Mouse (Mus musculus) limb, embryonic 13.5 days (tissue): ENCODE results near the gene Ivns1abp. TPM values are rescaled to one million over a fixed set of nuclear protein-coding genes. Genes with fewer than 3 reads are reported as not detected.
A peak's percentile ranks its signal among the peaks of the same experiment; 100 is the strongest.

Experiments
- ATAC-seq: fragments of 200-750 bp; cut with Nextera tagmentation; 2 replicates; pipeline ENCODE4 v1.8.0; 2017; ENCODE audit warnings: low read depth, moderate number of reproducible peaks, moderate TSS enrichment; ENCODE audit not compliant: low FRiP score
- H3K27ac ChIP-seq: fragments of 300-500 bp; sonication (generic); 2 replicates; pipeline ENCODE4 v1.5.1; 2015; ENCODE audit warnings: inconsistent platforms, mild to moderate bottlenecking, moderate library complexity
- H3K27me3 ChIP-seq: fragments of 300-500 bp; sonication (generic); 2 replicates; pipeline ENCODE4 v1.6.1; 2015; ENCODE audit warnings: mild to moderate bottlenecking, inconsistent platforms
- H3K36me3 ChIP-seq: fragments of 300-500 bp; sonication (generic); 2 replicates; pipeline ENCODE4 v1.6.1; 2015; ENCODE audit warnings: inconsistent platforms, mild to moderate bottlenecking, moderate library complexity
- H3K4me1 ChIP-seq: fragments of 300-500 bp; sonication (generic); 2 replicates; pipeline ENCODE4 v1.6.1; 2015; ENCODE audit warnings: inconsistent platforms
- H3K4me2 ChIP-seq: fragments of 300-500 bp; sonication (generic); replicated peaks from 2 replicates; pipeline ENCODE4 v1.6.1; 2015; ENCODE audit warnings: inconsistent platforms, mild to moderate bottlenecking, moderate library complexity
- H3K4me3 ChIP-seq: fragments of 300-500 bp; sonication (generic); 2 replicates; pipeline ENCODE4 v1.5.1; 2015; ENCODE audit warnings: moderate library complexity, mild to moderate bottlenecking, inconsistent platforms
- H3K9ac ChIP-seq: fragments of 300-500 bp; sonication (generic); 2 replicates; pipeline ENCODE4 v1.6.1; 2015; ENCODE audit warnings: mild to moderate bottlenecking, inconsistent platforms
- H3K9me3 ChIP-seq: fragments of 300-500 bp; sonication (generic); 2 replicates; pipeline ENCODE4 v1.6.1; 2016; ENCODE audit warnings: inconsistent platforms
- WGBS: fragments of 180-500 bp; shearing (Covaris S2); methylation state at CpG from one replicate; pipeline ENCODE4 v1.1.7; 2015; 5-methylcytosine and 5-hydroxymethylcytosine counted together
- polyA plus RNA-seq: library from polyadenylated mRNA; unstranded; fragments of >200 nt; fragmentation: Nextera tagmentation; extraction: Ambion mirVana; gene quantifications from 2 replicates; pipeline ENCODE4 v1.2.1, GENCODE M21; 2015

Ivns1abp gene
- polyA plus RNA-seq, 1 experiment from 2014 or later = 300 TPM

GRCm38 (mm10) chr1:151371543-151371942 lies 27.3 kb downstream of the Ivns1abp start:
- no peaks in the 10 kb centered on the region for H3K4me1 ChIP-seq
- H3K9ac ChIP-seq = no peak overlapping the region
- no peak overlapping the region for H3K4me2 ChIP-seq
- H3K4me3 ChIP-seq = no peak overlapping the region
- no peaks in the 10 kb centered on the region for H3K27me3 ChIP-seq
- H3K9me3 ChIP-seq = no peaks in the 10 kb centered on the region
- no peak overlapping the region for H3K27ac ChIP-seq
- ATAC-seq = no peak
- 90% methylated on average over 5 of the region's 5 CpGs for WGBS
- peaks cover 48% of the 10 kb centered on the region for H3K36me3 ChIP-seq

DNA sequence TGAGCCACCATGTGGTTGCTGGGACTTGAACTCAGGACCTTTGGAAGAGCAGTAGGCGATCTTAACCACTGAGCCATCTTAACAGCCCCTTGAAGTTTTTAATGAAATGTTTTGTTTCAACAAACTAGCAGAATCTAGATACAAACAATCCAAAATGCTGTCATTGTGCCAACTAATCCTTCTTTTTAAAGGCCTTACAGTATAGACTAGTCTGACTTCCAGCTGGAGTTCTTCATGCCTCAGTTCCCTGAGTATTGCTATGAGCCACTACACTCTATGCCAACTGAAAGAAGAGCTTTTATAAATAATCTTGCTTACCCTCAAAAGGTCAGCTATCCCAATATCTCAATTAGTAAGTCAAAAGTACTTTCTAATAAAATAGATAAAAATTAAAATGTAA lies 28.5 kb downstream of the Ivns1abp start:
- no peak overlapping the region for H3K4me2 ChIP-seq
- 94% methylated on average over 1 of the region's 1 CpGs for WGBS
- H3K9me3 ChIP-seq = no peaks in the 10 kb centered on the region
- peaks cover 46% of the 10 kb centered on the region for H3K36me3 ChIP-seq
- H3K4me1 ChIP-seq = no peaks in the 10 kb centered on the region
- no peak overlapping the region for H3K9ac ChIP-seq
- no peaks in the 10 kb centered on the region for H3K27me3 ChIP-seq
- H3K27ac ChIP-seq = no peak overlapping the region
- no peak overlapping the region for H3K4me3 ChIP-seq
- ATAC-seq = no peak

DNA sequence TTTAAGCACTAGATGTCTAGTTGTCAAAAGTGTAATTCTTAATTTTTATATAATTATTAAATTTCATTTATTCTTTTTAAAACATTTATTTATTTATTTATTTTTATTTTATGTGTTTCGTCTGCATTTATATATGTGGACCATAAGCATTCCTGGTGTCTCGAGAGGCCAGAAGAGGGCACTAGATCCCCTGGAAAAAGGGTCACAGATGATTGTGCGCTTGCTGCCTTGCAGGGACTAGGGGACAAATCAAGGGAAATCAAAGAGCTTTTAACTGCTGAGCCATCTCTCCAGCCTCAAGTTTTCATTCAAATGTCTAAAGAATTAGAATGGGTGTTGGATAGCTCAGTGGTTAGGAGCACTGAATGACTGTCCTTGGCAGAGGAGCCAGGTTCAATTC lies 33.1 kb downstream of the Ivns1abp start:
- Histone ChIP-seq H3K4me1 (no peaks in the 10 kb centered on the region), H3K4me3 (no peak overlapping the region), H3K4me2 (no peak overlapping the region), H3K27me3 (no peaks in the 10 kb centered on the region), H3K9me3 (no peaks in the 10 kb centered on the region), H3K36me3 (peaks cover 31% of the 10 kb centered on the region), H3K27ac (no peak overlapping the region), H3K9ac (no peak overlapping the region)
- WGBS = 90% methylated on average over 3 of the region's 3 CpGs
- no peak for ATAC-seq

- Histone ChIP-seq H3K9me3 (no peaks in the 10 kb centered on the region), H3K27me3 (no peaks in the 10 kb centered on the region), H3K4me2 (no peak overlapping the region), H3K9ac (no peak overlapping the region), H3K27ac (no peak overlapping the region), H3K36me3 (peaks cover 28% of the 10 kb centered on the region), H3K4me3 (no peak overlapping the region), H3K4me1 (no peaks in the 10 kb centered on the region)
- WGBS = 98% methylated on average over 1 of the region's 1 CpGs
- ATAC-seq = no peak
These were observed 45.8 kb downstream of the Ivns1abp start for GRCm38 (mm10) chr1:151390029-151390428.

GRCm38 (mm10) chr1:151409827-151410226 lies 65.5 kb downstream of the Ivns1abp start:
- Histone ChIP-seq H3K36me3 (peaks cover 26% of the 10 kb centered on the region), H3K27me3 (no peaks in the 10 kb centered on the region), H3K9ac (no peak overlapping the region), H3K9me3 (no peaks in the 10 kb centered on the region), H3K4me2 (no peak overlapping the region), H3K27ac (no peak overlapping the region; the same call in 1 of the 2 replicates), H3K4me1 (no peaks in the 10 kb centered on the region), H3K4me3 (no peak overlapping the region)
- 0 out of 2 replicates have a peak, but pooled peaks have one; percentile 32 for ATAC-seq
- 56% methylated on average over 3 of the region's 3 CpGs for WGBS

Other genes with a start within 250 kb of the Ivns1abp start
- 0.34 and 0.47 TPM in 2 replicates for gene Gm47985, start 161.9 kb upstream of the Ivns1abp start, polyA plus RNA-seq
- gene Gm8947, start 152.1 kb upstream of the Ivns1abp start, polyA plus RNA-seq = not detected in 2 replicates
- not detected in 2 replicates for gene Gm47995, start 146.0 kb upstream of the Ivns1abp start, polyA plus RNA-seq
- gene 3110040M04Rik, start 140.4 kb upstream of the Ivns1abp start, polyA plus RNA-seq = not detected in 2 replicates
- not detected in 2 replicates for gene Gm47996, start 134.3 kb upstream of the Ivns1abp start, polyA plus RNA-seq
- gene Swt1, start 84.0 kb downstream of the Ivns1abp start, polyA plus RNA-seq = 26.5 and 32.7 TPM in 2 replicates
- gene Trmt1l, start 84.1 kb downstream of the Ivns1abp start, polyA plus RNA-seq = 48.6 and 51.3 TPM in 2 replicates
- gene Rnf2, start 156.5 kb downstream of the Ivns1abp start, polyA plus RNA-seq = 115 and 124 TPM in 2 replicates
- 8.6 and 11.1 TPM in 2 replicates for gene Fam129a, start 226.7 kb downstream of the Ivns1abp start, polyA plus RNA-seq